Mouse (Mus musculus) lung, embryonic 16.5 days (tissue): ENCODE results near the gene Vasp. TPM values are rescaled to one million over a fixed set of nuclear protein-coding genes. Genes with fewer than 3 reads are reported as not detected.
"Not testable (repeated sequence)": the region's sequence is repeated elsewhere in the genome, so short reads cannot be mapped to it uniquely, and the experiment has no call there.

Experiments
- ATAC-seq: fragments of 200-750 bp; cut with Nextera tagmentation; 2 replicates; pipeline ENCODE4 v1.8.0; 2017; ENCODE audit warnings: low read depth, mild to moderate bottlenecking, moderate library complexity
- H3K27ac ChIP-seq: fragments of 300-500 bp; sonication (generic); 2 replicates; pipeline ENCODE4 v1.5.1; 2014; ENCODE audit warnings: mild to moderate bottlenecking, control low read depth, low read length
- H3K27me3 ChIP-seq: fragments of 300-500 bp; sonication (generic); 2 replicates; pipeline ENCODE4 v1.6.1; 2014; ENCODE audit warnings: low read depth, low read length, mixed read lengths; ENCODE audit not compliant: control insufficient read depth, insufficient read depth
- H3K36me3 ChIP-seq: fragments of 300-500 bp; sonication (generic); 2 replicates; pipeline ENCODE4 v1.6.1; 2014; ENCODE audit warnings: low read length; ENCODE audit not compliant: control insufficient read depth, insufficient read depth
- H3K4me1 ChIP-seq: fragments of 300-500 bp; sonication (generic); replicated peaks from 2 replicates; pipeline ENCODE4 v1.6.1; 2014; ENCODE audit warnings: low read length, mixed read lengths; ENCODE audit not compliant: control insufficient read depth, insufficient read depth
- H3K4me2 ChIP-seq: fragments of 300-500 bp; sonication (generic); 2 replicates; pipeline ENCODE4 v1.6.1; 2014; ENCODE audit warnings: low read depth, low read length, control low read depth
- H3K4me3 ChIP-seq: fragments of 300-500 bp; sonication (generic); 2 replicates; pipeline ENCODE4 v1.5.1; 2014; ENCODE audit warnings: mild to moderate bottlenecking, low read length, control low read depth
- H3K9ac ChIP-seq: fragments of 300-500 bp; sonication (generic); 2 replicates; pipeline ENCODE4 v1.6.1; 2014; ENCODE audit warnings: low read length, control low read depth
- H3K9me3 ChIP-seq: fragments of 300-500 bp; sonication (generic); 2 replicates; pipeline ENCODE4 v1.6.1; 2016; ENCODE audit warnings: low read length; ENCODE audit not compliant: control insufficient read depth
- WGBS: fragments of 180-500 bp; shearing (Covaris S2); extraction: QIAGEN DNeasy Blood & Tissue Kit; methylation state at CpG from one replicate; pipeline ENCODE4 v1.1.7; 2014; 5-methylcytosine and 5-hydroxymethylcytosine counted together
- polyA plus RNA-seq: library from polyadenylated mRNA; unstranded; fragments of >200 nt; fragmentation: Nextera tagmentation; extraction: Ambion mirVana; gene quantifications from 2 replicates; pipeline ENCODE4 v1.2.1, GENCODE M21; 2015

Vasp gene
- polyA plus RNA-seq, 1 experiment from 2014 or later: 103 TPM

GRCm38 (mm10) chr7:19297034-19297433 is 25.4 kb upstream of the Vasp start:
- Histone ChIP-seq H3K4me3 (no peak overlapping the region), H3K27ac (no peak overlapping the region), H3K9me3 (no peaks in the 10 kb centered on the region), H3K36me3 (no peaks in the 10 kb centered on the region), H3K9ac (no peak overlapping the region), H3K4me2 (no peak overlapping the region), H3K4me1 (peaks cover 6% of the 10 kb centered on the region), H3K27me3 (peaks cover 6% of the 10 kb centered on the region)
- WGBS: 80% methylated on average over 6 of the region's 6 CpGs
- ATAC-seq: no peak

GRCm38 (mm10) chr7:19295503-19296185 is 24.0 kb upstream of the Vasp start:
- Histone ChIP-seq H3K4me1 (no peaks in the 10 kb centered on the region; the same call in 1 of the 2 replicates), H3K27me3 (no peaks in the 10 kb centered on the region), H3K4me2 (peak overlapping the region; percentile 75), H3K4me3 (peak overlapping the region; percentile 48), H3K9me3 (no peaks in the 10 kb centered on the region), H3K27ac (no peak overlapping the region), H3K9ac (peak overlapping the region; percentile 75), H3K36me3 (no peaks in the 10 kb centered on the region)
- WGBS: 14% methylated on average over 20 of the region's 22 CpGs
- ATAC-seq: peak; percentile 81

GRCm38 (mm10) chr7:19290969-19291596 is 19.5 kb upstream of the Vasp start:
- Histone ChIP-seq H3K36me3 (no peaks in the 10 kb centered on the region), H3K4me2 (peak overlapping the region; percentile 61), H3K4me1 (no peaks in the 10 kb centered on the region; the same call in 1 of the 2 replicates), H3K27me3 (no peaks in the 10 kb centered on the region), H3K4me3 (peak overlapping the region; percentile 52), H3K9ac (peak overlapping the region; percentile 64), H3K27ac (peak overlapping the region; percentile 30; the same call in 1 of the 2 replicates), H3K9me3 (no peaks in the 10 kb centered on the region)
- ATAC-seq: peak; percentile 72
- under 1% methylated on average over 20 of the region's 20 CpGs for WGBS

- Histone ChIP-seq H3K4me3 (no peak overlapping the region), H3K4me2 (no peak overlapping the region), H3K36me3 (no peaks in the 10 kb centered on the region), H3K9me3 (no peaks in the 10 kb centered on the region), H3K4me1 (peaks cover 7% of the 10 kb centered on the region), H3K27me3 (peaks cover 23% of the 10 kb centered on the region), H3K27ac (no peak overlapping the region), H3K9ac (no peak overlapping the region)
- 19% methylated on average over 4 of the region's 4 CpGs for WGBS
- ATAC-seq: no peak
Observed at GRCm38 (mm10) chr7:19284763-19285162, 13.1 kb upstream of the Vasp start.

GRCm38 (mm10) chr7:19283406-19283804 is 11.8 kb upstream of the Vasp start:
- no peaks in the 10 kb centered on the region for H3K9me3 ChIP-seq
- H3K36me3 ChIP-seq: no peaks in the 10 kb centered on the region
- peaks cover 36% of the 10 kb centered on the region for H3K27me3 ChIP-seq
- ATAC-seq: no peak
- WGBS: 27% methylated on average over 14 of the region's 14 CpGs
- H3K4me3 ChIP-seq: peak overlapping the region; percentile 2; the same call in 1 of the 2 replicates
- H3K4me2 ChIP-seq: peak overlapping the region; percentile 99
- H3K9ac ChIP-seq: no peak overlapping the region
- H3K27ac ChIP-seq: no peak overlapping the region
- H3K4me1 ChIP-seq: peaks cover 13% of the 10 kb centered on the region

GRCm38 (mm10) chr7:19282791-19283405 is 11.3 kb upstream of the Vasp start:
- no peaks in the 10 kb centered on the region for H3K36me3 ChIP-seq
- H3K9me3 ChIP-seq: no peaks in the 10 kb centered on the region
- peaks cover 41% of the 10 kb centered on the region for H3K27me3 ChIP-seq
- peaks cover 13% of the 10 kb centered on the region for H3K4me1 ChIP-seq
- 1% methylated on average over 32 of the region's 35 CpGs for WGBS
- ATAC-seq: peak; percentile 71
- H3K4me2 ChIP-seq: peak overlapping the region; percentile 99
- no peak overlapping the region for H3K27ac ChIP-seq
- H3K9ac ChIP-seq: peak overlapping the region; percentile 43
- H3K4me3 ChIP-seq: peak overlapping the region; percentile 61

GRCm38 (mm10) chr7:19282385-19282784 is 10.8 kb upstream of the Vasp start, which contains the start of gene Rtn2:
Gene Rtn2 (plus strand): TSS chr7:19282624.
- H3K27ac ChIP-seq: no peak within 1 kb of the TSS
- peak within 1 kb of the TSS; percentile 43 for H3K9ac ChIP-seq
- peak; percentile 88 for ATAC-seq
- peaks cover 13% of the 10 kb centered on the region for H3K4me1 ChIP-seq
- H3K9me3 ChIP-seq: no peaks in the 10 kb centered on the region
- H3K27me3 ChIP-seq: peaks cover 46% of the 10 kb centered on the region
- no peaks in the 10 kb centered on the region for H3K36me3 ChIP-seq
- peak within 1 kb of the TSS; percentile 61 for H3K4me3 ChIP-seq
- peak within 1 kb of the TSS; percentile 99 for H3K4me2 ChIP-seq
- under 1% methylated on average over 34 of the region's 37 CpGs for WGBS

- H3K4me1 ChIP-seq: peaks cover 13% of the 10 kb centered on the region
- ATAC-seq: not testable (repeated sequence)
Observed at GRCm38 (mm10) chr7:19281680-19282304, 10.2 kb upstream of the Vasp start.

More at GRCm38 (mm10) chr7:19281680-19282304, 10.2 kb upstream of the Vasp start:
- WGBS: 30% methylated on average over 6 of the region's 6 CpGs
- Histone ChIP-seq H3K4me2 (peak overlapping the region; percentile 99), H3K4me3 (peak overlapping the region; percentile 61), H3K27me3 (peaks cover 48% of the 10 kb centered on the region)
- H3K9ac ChIP-seq, H3K9me3 ChIP-seq, H3K36me3 ChIP-seq, H3K27ac ChIP-seq: not testable (repeated sequence)
